Mouse (Mus musculus): ENCODE measurements around the gene Gse1. TPM values are rescaled to one million over a fixed set of nuclear protein-coding genes. Genes with fewer than 3 reads are reported as not detected.

The Gse1 gene
- total RNA-seq, 2 experiments from 2014 or later: 146 to 158 TPM

DNA sequence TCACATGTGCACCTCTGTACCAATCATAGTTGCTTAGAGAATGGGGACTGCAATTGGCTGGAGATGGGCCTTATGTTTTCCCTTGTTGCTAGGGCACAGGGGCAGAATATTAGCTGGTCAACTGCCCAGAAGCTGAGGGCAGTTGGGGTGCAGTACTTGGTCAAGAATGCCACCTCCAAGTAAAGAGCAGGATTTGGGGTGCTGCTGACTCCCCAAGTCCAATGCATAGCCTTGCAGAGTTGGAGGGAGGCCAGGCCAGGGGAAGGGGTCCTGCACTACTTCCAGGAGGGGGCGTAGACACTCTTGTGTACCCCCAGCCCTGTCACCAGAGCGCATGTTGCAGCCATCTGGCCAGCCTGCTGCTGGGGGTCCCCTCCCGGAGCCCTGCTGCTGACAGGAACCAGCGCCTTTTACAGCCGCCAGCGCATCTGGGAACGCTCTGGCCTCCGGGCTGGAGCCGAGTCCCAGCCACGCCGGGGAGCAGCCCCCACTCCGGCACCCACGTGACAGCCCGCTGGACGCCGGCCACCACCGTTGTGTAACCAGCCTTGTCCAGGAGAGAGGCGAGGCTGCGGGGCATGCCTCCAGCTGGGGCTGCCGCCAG is 37.3 kb upstream of the Gse1 start:
- H3K4me3 ChIP-seq: peak overlapping the region; percentile 46
- peak overlapping the region; percentile 93 for H3K27ac ChIP-seq
- TF ChIP-seq CTCF (conservative IDR thresholded peaks at IDR 0.05): no peak
- DNase-seq (ENCODE audit: low spot score in 2 of 2): peak; percentile 85

DNA sequence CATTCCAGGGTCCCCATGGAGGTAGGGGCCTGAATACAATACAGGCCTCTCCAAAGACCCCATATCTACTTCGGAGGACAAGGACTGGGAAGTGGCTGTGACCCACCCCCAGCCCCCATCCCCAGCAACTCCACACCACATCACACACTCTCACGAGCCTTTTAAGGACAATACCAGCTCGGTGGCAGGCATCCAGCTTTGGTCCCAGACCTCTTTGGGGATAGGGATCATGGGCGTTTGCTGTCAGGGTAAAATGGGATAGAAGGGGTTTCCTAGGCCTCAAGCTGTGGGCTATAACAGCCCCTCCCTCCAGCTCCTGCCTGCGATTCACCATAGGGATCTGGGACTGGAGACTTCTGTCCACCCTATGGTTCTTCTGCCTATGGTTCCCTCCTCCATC is 36.6 kb upstream of the Gse1 start:
- H3K4me3 ChIP-seq: no peak overlapping the region
- H3K27ac ChIP-seq: peak overlapping the region; percentile 93
- DNase-seq (ENCODE audit: low spot score in 2 of 2): no peak
- no peak for TF ChIP-seq CTCF (conservative IDR thresholded peaks at IDR 0.05)

DNA sequence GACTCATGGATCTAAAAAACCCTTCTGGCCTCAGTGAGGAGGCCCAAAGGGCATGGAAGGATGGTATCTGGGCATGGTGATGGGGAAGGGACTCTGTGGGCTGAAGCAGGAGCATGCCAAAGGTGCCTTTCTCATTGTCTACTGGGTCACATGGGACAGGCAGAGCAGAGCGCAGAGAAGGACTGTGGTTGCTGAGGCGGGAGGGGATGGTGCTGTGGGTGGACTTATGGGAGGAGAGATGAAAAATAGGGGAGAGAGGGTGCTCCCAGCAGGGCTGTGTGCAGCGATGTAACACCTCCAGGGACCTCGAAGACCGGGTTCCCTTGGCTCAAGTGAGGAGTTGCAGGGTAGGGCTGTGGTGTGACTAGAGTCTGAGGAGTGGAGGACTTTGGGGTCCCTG is 36.1 kb upstream of the Gse1 start:
- TF ChIP-seq CTCF (conservative IDR thresholded peaks at IDR 0.05): no peak
- H3K4me3 ChIP-seq: no peak overlapping the region
- H3K27ac ChIP-seq: no peak overlapping the region
- DNase-seq (ENCODE audit: low spot score in 2 of 2): no peak

DNA sequence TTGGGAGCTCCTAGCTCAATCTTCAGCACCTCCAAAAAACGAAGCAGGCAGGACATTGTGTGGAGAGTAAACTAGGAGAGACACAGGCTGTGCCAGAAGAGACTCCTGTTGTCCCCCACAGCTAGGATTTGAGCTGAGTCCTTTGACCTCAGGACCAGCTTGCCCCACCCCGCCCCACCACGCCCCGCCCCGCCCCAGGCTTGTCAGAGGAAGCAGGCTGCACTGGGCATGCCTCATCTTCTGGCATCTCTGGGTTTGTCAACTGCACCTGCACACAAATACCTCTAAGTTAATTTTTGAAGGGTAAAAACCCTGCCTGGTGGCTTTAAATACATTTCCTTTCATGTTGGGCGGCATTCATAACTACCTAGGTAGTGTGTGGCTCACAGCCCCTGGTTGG is 26.9 kb upstream of the Gse1 start:
- DNase-seq (ENCODE audit: low spot score in 2 of 2): no peak
- Histone ChIP-seq H3K27ac (no peak overlapping the region), H3K4me3 (no peak overlapping the region)
- no peak for TF ChIP-seq CTCF (conservative IDR thresholded peaks at IDR 0.05)

DNA sequence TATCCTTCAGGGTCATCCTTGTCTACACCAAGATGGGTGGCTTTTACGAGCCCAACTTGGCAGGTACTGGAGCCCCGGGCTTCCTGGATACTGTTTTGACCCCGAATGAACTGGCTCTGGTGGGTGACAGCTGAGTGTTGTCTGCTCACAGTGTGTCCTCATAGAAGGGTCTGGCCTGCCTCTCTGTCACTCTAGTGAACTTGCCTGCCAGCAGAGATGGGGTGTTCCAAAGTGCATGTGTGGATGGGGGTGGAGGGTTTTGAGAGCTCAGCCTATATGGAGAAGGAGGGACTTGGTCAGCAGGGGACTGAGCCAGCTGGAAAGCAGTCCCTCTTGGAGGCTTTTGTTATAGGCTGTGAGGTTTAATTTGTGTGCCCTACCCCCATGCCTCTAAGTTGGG is 25.7 kb upstream of the Gse1 start:
- Histone ChIP-seq H3K27ac (no peak overlapping the region), H3K4me3 (no peak overlapping the region)
- DNase-seq (ENCODE audit: low spot score in 2 of 2): no peak
- TF ChIP-seq CTCF (conservative IDR thresholded peaks at IDR 0.05): no peak

DNA sequence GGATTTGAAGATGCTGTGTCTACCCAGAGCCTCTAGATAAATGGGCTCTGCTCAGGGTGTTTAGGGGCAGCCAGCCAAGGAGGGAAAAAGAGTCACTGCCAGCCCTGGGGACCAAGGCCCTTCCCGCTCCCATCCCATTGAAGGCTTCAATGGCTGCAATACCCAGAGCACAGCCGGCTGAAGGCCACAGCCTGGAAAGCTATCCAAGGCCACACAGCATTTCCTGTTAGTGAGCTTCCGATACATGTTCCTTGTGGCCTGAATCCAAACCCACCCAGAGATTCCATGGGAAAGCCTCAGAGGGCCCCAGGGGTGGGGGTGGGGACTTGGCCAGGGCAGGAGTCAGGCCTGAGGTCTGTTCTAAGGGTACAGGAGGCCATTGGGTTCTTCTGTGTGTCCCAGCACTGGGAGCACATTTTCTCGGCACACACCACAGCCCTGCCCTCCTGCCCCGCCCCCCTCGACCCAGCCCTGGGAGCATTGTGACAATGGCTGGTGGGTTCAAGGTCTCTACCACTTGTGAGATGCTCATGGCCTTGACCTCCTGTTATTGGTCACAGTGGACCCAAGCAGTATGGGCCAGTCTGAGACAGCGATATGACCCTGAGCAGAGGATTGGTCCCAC is 23.4 kb upstream of the Gse1 start:
- no peak for TF ChIP-seq CTCF (conservative IDR thresholded peaks at IDR 0.05)
- DNase-seq (ENCODE audit: low spot score in 2 of 2): no peak
- Histone ChIP-seq H3K4me3 (no peak overlapping the region), H3K27ac (no peak overlapping the region)

DNA sequence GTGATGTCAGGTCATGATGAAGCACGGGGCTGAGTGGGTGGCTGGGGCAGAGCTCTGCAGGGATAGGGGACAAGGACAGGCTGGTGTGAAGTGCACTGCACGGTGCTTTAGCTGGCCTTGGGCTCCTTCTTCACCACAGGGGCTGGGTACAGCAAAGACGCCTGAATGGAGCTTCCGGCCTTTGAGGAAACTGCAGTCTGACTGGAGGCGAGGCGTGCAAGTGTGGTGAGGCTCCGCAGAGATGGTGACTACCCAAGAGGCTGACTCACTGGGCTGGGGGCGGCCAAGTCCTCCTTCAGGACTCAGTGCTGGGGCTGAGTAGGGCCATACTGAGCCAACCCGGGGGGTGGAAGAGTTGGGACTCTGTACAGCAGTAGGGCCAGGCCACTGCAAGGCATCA is 22.3 kb upstream of the Gse1 start:
- no peak overlapping the region for H3K4me3 ChIP-seq
- no peak for TF ChIP-seq CTCF (conservative IDR thresholded peaks at IDR 0.05)
- DNase-seq (ENCODE audit: low spot score in 2 of 2): no peak
- H3K27ac ChIP-seq: no peak overlapping the region

DNA sequence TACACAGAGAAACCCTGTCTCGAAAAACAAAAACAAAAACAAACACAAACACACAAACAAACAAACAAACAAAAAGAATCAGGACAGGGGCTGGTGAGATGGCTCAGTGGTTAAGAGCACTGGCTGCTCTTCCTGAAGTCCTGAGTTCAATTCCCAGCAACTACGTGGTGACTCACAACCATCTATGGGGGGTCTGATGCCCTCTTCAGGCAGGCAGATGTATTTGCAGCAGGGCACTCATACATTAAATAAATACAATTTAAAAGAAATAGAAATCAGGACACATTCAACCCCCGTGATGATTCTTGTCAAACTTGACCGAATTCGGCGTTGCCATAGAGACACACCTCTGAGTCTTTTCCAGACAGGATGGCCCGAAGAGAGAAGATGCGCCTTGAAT is 20.9 kb upstream of the Gse1 start:
- Histone ChIP-seq H3K4me3 (no peak overlapping the region), H3K27ac (no peak overlapping the region)
- peak; percentile 61 for TF ChIP-seq CTCF (conservative IDR thresholded peaks at IDR 0.05)
- no peak for DNase-seq (ENCODE audit: low spot score in 2 of 2)

DNA sequence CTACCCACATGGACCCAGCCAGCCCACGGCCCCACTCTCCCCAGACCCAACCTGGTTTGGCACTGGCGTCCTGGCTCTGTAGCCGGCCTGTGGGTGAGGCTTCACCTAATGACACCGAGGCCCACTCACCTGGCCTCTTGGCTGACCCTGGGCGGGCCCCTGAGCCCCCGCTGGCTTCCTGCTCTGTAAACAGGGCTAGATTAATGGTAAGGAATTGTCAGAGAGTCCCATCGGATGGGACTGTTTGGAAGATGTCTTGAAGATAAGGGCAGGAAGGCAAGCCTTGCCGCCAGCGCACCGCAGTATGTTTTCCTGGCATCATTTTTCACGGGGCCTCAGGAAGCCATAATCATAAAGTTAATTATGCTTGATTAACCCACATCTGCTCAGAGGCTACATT is 20.1 kb upstream of the Gse1 start:
- no peak for DNase-seq (ENCODE audit: low spot score in 2 of 2)
- TF ChIP-seq CTCF (conservative IDR thresholded peaks at IDR 0.05): no peak
- H3K4me3 ChIP-seq: no peak overlapping the region
- H3K27ac ChIP-seq: no peak overlapping the region

DNA sequence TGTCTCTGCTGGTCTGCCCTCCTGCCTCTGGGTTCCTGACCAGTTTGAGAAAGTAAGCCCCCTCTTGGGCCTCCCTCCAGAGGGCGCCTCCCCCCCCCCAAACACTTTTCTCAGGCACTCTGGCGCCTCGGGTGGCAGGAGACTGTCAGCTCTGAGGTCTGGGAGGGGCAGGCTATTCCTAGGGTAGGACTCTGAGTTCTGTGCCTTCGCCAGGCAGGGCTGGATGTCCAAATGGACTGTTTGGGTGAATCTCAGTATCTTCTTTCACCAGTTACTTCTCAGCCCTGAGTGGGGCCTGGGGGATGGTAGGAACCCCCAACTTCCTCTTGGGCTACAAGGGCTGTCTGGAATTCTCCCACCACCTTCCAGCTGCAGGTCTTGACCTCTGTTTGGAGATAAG is 16.9 kb upstream of the Gse1 start:
- H3K4me3 ChIP-seq: no peak overlapping the region
- no peak for DNase-seq (ENCODE audit: low spot score in 2 of 2)
- H3K27ac ChIP-seq: no peak overlapping the region
- TF ChIP-seq CTCF (conservative IDR thresholded peaks at IDR 0.05): peak; percentile 58

DNA sequence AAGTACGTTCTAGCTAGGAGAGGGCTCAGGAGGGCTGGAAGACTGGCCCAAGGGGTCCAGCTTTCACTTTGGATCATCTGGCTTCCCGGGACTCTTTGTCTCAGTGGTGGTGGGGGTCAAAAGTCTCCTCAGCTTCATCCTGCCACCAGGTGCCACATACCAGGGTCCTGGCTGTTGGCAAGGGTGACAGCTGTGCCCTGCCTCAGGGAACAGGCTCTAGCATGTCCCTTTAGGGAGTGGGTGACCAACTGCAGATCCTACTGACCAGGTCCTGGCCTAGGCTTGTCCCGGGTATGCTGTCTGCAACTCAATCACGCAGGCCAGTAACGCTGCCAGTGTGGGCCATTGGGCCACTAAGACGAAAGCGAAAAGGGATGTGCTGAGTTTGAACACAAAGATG is 15.7 kb upstream of the Gse1 start:
- TF ChIP-seq CTCF (conservative IDR thresholded peaks at IDR 0.05): no peak
- no peak overlapping the region for H3K27ac ChIP-seq
- no peak overlapping the region for H3K4me3 ChIP-seq
- no peak for DNase-seq (ENCODE audit: low spot score in 2 of 2)

DNA sequence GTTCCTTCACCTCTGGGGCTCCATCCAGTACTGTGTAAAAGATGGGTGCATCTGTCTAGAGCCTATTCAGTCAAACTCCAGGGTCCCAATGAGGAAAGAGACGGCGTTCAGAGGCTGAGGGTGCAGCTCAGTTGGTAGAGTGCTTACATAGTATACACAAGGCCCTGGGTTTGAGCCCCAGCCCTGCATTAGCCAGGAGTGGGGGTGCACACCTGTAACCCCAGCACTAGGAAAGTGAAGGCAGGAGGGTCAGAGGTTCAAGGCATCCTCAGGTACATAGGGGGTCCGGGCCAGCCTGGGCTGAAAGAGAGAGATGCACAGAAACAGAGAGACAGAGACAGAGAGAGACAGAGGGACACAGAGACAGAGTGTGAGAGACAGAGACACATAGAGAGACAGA is 15.0 kb upstream of the Gse1 start:
- Histone ChIP-seq H3K4me3 (no peak overlapping the region), H3K27ac (no peak overlapping the region)
- DNase-seq (ENCODE audit: low spot score in 2 of 2): no peak
- TF ChIP-seq CTCF (conservative IDR thresholded peaks at IDR 0.05): no peak

DNA sequence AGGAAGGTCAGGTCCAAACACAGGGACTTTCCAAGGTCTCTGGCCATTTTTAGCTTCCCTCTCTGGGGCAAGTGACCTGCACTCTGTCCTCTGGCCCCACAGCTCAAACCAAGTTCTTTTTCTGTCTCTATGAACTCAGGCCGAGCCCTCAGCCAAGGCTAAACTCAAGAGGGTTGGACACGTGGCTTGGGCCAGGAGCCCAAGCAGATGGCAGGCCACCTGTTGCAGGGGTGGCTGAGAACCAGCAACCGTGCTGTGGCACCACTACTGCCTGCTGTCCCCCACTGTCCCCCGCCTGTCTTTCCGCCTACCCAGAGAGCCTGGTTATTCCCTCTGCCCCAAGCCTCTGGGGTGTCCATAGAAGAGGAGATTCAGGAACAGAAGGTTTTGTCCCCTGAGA is 14.3 kb upstream of the Gse1 start:
- no peak for TF ChIP-seq CTCF (conservative IDR thresholded peaks at IDR 0.05)
- Histone ChIP-seq H3K27ac (no peak overlapping the region), H3K4me3 (no peak overlapping the region)
- DNase-seq (ENCODE audit: low spot score in 2 of 2): peak in 1 of 2 experiments; percentile 51

DNA sequence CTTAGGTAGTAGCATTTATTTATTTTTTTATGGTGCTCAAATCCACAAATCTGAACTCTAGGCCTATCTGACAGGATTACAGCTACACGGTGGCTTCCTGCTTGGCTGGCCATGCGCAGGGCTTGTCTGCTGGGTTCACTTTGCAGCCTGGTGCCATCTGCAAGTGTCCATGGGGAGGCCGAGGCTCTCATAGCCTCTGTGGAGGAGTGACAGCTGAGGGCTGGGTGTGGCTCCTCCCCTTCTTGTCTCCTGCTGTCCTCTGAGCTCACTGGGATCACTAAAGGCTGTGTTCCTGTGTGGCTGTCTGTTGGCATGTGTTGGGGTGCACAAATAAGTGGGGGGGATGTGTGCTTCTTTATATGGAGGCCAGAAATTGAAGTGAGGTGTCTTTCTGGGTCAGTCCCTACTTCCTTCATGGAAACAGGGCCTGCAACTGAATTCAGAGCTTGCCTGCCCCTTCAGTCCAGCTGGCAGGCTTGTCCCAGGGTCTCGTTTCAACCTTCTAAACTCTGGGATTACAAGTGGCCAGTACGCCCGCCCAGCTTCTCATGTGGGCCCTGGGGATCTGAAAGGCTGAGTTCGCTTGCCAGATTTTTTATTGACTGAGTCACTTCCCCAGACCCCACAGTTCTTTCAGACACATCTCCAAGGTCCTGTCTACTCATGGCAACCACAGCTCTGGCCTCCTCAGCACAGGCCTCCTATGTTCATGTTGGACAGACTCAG is 12.7 kb upstream of the Gse1 start:
- no peak overlapping the region for H3K4me3 ChIP-seq
- DNase-seq (ENCODE audit: low spot score in 2 of 2): no peak
- no peak overlapping the region for H3K27ac ChIP-seq
- TF ChIP-seq CTCF (conservative IDR thresholded peaks at IDR 0.05): no peak
